Mouse (Mus musculus) urinary bladder, postnatal 10 days (tissue): ENCODE data around the gene Arl4a.

Experiments used
- DNase-seq: peaks from one replicate; pipeline ENCODE4 v3.0.0; 2022; ENCODE audit warnings: low spot score

Gene Arl4a

GRCm38 (mm10) chr12:39957931-39958671, 79.7 kb downstream of the Arl4a start:
- DNase-seq = no peak

GRCm38 (mm10) chr12:39956396-39956795, 81.4 kb downstream of the Arl4a start:
- no peak for DNase-seq
